Mouse (Mus musculus) CD4-positive, CD25-positive, alpha-beta regulatory T cell, adult 2 months (primary cell): ENCODE measurements around the gene Tmem38b.

Experiments
- DNase-seq: peaks from one replicate; pipeline ENCODE4 v3.0.0-alpha.2; 2012; ENCODE audit warnings: low read depth, low spot score

Tmem38b gene

DNA sequence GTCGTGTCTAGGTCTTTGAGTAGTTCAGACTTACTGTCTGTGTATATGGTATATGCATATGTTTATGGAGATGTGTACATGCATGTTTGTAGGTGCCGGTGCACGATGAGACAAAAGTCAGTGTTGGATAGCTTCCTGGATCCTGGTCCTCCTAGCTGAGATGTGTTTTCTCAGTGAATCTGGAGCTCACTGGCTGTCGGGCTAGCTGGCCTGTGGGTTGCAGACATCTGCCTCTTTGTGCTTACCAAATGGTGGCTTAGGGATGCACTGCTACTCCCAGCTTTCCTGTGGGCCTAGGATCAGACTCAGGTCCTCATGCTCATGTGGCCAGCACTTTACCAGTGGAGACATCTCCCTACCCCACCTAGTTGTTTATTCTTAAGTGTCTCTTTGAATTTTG lies 4.2 kb downstream of the Tmem38b start:
- no peak for DNase-seq

DNA sequence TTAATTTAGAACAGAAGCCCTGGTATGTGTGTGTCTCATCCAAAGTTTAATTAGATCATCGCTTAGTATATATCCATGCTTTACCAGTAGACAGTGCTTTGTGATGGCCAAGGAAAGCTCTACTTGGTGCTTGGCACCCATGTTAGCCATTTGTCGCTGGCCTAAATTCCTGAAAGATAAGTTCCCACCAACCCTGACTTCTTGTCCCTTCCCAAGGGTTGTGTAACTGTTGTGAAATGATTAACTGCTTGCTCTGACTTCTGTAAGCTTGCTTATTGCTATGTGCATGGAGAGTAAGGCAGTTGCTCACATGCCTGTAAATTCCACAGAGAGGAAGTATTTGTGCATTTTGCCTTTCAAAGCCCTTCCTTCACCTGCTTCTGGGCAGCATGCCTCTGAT lies 4.7 kb downstream of the Tmem38b start:
- no peak for DNase-seq

DNA sequence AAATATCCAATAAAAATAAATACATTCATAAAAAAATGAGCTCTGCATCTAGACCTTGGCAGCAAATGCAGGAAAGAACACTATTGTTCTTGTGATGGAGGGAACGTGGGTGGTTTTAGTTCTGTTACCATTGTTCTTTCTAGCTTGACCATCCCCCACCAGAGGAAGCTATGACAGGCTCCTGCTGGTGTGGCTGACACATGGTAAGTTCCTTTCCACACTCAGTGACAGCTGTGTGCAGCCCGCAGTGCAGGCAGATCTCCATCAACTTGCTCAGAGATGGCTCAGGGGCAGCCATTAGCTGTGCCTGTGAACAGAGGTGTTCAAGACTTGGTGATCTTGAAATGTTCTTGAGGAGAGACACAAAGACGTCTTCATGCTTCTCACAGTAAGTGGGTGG lies 6.5 kb downstream of the Tmem38b start:
- DNase-seq: peak; percentile 48

- DNase-seq: no peak
Observed at GRCm38 (mm10) chr4:53836978-53837377, 11.1 kb downstream of the Tmem38b start.

- no peak for DNase-seq
Observed at GRCm38 (mm10) chr4:53840158-53840870, 14.5 kb downstream of the Tmem38b start.

GRCm38 (mm10) chr4:53843553-53843952 lies 17.7 kb downstream of the Tmem38b start:
- DNase-seq: no peak

GRCm38 (mm10) chr4:53844835-53845619 lies 19.2 kb downstream of the Tmem38b start:
- DNase-seq: peak; percentile 69

DNA sequence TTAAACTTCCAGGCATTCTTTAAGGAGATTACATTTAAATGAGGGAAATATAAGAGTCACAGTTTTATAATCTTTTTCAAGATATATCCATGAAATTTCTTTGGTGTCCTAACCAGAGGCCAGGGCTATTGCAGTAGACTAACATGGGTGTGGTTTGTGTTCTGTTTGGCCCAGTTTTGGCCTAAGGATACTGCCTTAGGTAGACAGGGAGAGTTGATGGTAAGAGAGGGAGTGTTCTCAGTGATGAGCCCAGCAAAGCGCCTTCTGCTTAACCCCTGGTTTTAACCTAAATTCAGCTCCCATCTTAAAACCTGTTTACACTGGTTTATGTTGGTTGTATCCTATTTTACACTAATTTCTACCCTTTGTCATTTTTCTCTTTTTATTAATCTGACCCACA lies 19.8 kb downstream of the Tmem38b start:
- no peak for DNase-seq

DNA sequence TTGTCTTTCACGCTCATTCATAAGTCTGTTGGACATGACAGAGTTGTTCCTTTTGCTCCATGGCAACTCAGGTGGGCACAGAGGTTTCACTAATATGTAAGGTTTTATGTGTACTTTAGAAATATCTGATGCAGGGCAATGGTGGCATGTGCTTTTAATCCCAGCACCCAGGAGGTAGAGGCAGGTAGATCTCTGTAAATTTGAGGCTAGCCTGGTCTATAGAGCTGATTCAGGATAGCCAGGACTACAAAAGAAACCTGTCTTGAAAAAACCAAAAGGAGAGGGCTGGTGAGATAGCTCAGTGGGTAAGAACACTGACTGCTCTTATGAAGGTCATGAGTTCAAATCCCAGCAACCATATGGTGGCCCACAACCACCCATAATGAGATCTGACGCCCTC lies 20.5 kb downstream of the Tmem38b start:
- DNase-seq: no peak

GRCm38 (mm10) chr4:53847541-53847940 lies 21.7 kb downstream of the Tmem38b start:
- no peak for DNase-seq

DNA sequence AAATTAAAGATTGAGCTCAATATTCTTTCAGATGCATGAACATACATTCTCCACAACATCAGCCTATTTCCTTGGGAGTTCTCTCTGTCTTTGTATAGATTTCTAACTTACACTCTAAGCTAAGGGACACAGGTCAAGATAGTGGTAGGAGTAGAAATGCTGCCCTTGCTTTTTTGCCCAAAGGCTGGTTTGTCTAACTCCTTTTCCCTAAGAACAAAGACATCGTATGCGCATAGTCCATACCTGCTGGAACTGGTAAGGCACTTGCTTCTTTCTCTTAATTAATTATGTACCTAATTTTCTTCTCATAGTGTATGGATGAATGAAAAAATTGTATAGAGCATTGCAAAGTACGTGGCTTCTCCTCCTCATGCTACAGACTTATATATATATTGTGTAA lies 22.5 kb downstream of the Tmem38b start:
- DNase-seq: no peak

- no peak for DNase-seq
Observed at GRCm38 (mm10) chr4:53848816-53849215, 23.0 kb downstream of the Tmem38b start.

GRCm38 (mm10) chr4:53849804-53850203 lies 24.0 kb downstream of the Tmem38b start:
- no peak for DNase-seq

- DNase-seq: no peak
Observed at GRCm38 (mm10) chr4:53853333-53853732, 27.5 kb downstream of the Tmem38b start.

- no peak for DNase-seq
Observed at GRCm38 (mm10) chr4:53859944-53860343, 34.1 kb downstream of the Tmem38b start.

DNA sequence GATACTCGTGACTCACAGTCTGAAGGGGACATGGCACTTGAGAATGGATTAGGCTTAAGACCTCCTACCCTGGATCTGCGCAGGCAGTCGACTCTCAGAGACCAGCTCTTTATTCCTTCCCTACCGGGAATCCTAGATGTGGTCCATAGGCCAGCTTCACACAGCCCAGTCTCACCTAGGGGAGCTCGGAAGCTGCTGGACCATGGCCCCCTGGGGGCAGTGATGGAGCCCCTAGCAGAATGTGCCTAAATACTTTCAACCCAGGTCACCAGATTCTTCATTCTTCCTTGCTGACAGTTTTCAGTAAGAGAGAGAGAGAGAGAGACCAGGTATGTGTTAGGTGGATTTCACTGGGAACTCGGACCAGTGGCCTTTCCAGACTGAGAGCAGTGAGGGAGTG lies 36.3 kb downstream of the Tmem38b start:
- no peak for DNase-seq

DNA sequence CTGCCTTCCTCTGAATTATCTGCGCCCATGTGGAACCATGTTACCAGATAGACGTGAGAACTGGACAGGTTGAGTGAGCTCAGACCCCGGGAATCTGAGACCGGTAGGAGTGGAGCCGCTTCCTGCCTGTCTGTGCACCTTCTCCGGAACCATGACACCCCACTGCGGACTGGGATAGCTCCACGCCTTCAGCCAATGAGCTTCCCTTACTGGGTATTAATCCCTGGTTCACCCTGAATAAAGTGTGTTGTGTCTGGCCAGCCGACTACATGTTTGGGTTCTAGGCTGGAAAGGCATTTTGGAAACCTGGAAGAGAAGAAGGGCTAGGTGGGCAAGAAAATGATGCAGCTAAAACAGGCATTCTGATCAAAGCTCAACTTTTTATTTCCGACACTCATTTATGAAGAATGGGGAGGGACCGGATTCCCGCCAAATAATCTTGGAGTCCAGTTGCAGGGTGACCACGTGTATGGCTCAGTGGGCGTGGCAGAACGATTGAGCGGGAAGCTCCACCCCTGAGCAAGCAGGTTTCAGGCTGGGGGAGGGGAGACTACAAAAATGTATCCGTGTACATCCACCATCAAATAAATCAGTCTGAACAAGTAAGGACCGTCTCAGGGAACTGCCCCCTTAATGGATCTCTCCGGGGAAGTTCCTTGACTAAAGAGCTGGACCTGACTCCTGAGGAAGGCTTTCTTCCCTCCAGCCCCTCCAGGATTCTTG lies 38.4 kb downstream of the Tmem38b start:
- DNase-seq: no peak

DNA sequence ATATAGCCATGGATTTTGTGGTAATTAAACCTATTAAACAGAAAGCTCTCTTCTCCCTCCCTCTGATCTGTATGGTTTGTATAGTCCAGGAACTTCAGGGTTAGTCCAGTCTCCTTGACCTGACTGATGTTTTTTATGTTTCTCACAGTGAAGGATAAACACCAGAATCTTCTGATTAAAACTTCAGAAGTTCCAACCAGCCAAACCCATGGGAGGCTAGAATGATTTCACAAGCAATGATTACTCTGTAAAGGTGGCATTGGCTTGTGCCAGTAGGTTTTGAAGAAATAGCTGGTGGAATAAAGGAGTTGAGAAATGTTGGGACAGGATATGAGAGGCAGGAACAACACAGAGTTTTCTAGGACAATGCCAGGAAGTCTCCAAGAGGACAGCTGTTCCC lies 40.6 kb downstream of the Tmem38b start:
- no peak for DNase-seq

DNA sequence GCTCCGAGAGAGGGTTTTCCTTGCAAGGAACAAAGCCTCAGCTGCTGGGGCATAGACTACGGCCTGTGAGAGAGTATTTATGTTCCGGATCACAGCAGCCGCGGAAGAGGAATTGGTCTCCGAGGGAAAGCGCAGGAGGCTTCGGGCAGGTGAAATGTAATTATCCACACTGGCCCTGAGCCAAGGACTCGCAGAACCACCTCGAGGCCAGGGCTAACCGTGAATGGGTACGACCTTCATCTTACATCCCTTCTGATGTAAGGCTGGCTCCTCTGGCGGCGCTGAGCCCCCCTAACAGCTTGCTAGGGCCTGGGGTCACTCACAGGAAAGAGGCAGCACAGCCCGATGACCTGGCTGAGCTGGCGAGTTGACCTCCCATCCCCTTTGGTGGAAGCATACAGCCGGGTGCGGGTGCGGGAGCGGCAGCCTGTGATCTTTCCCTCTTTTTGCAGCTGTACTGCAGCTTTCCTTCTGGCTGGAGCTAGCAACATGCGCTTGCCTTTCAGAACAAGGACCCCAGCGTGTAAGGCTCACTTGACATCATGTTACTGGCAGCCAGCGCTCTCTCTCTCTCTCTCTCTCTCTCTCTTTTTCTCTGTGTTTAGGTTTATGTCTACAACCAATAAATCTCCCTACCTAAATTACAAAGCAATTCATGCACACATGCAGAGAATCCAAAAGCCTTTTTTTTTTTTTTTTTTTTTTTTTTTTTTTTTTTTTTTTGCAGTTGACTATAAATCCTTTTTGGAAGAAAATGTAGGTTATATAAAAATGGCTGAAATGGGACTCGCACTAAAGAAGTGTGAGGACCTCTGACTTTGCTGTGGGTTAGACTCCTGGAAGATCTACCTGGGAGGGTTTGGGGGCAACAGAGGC lies 52.9 kb downstream of the Tmem38b start:
- no peak for DNase-seq

GRCm38 (mm10) chr4:53882921-53883682 lies 57.3 kb downstream of the Tmem38b start:
- no peak for DNase-seq
